Mouse (Mus musculus): ENCODE results near the gene Xpr1.

Gene Xpr1

DNA sequence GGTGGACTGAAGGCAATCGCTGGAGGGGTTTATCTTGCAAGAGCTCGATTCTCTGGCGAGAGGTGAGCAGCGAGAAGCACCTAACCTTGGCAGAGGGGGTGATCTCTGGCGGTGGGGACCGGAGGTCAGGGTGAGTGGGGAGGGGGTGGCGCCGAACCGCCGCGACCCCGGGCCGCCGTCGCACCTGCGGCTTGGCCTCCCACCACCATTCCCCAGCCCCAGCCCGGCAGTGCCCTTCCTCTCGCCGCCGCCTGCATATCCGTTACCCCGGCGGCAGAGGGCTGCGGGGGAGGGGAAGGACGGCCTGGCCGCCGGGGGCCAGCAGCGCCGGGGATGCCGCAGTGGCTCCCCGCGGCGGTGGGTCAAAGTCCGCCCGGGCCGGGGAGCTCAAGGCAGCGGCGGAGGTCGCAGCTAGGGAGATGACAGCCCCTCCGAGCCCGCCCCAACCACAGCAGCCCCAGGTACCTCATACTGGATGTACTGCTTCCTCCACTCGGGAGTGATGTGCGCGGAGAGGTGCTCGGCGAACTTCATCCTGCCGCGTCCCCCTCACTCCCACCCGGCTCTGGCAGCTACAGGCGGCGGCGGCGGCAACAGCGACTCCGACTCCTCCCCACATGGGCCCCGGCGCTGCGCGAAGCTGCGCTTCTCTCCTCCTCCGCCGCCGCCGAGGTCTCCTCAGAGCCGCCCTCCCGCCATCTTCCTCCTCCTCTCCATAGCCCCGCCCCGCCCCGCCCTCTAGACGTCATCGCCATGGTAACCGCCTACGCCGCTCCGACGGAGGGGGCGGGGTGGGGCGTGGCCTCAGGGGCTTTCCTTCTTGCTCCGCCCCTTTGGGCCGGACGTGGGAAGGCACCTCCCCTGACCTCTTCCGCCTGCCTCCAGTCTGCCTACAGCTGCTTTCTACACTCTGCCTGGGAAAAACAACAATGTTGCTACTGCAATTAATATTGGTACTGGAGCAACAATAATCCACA, at the start of gene Xpr1:
Gene Xpr1, minus strand, starts transcription at position 715 of the 977 bp plus-strand sequence.
- DNase-seq (ENCODE audit: low spot score in 2 of 2) = peak; percentile 90 to 94

DNA sequence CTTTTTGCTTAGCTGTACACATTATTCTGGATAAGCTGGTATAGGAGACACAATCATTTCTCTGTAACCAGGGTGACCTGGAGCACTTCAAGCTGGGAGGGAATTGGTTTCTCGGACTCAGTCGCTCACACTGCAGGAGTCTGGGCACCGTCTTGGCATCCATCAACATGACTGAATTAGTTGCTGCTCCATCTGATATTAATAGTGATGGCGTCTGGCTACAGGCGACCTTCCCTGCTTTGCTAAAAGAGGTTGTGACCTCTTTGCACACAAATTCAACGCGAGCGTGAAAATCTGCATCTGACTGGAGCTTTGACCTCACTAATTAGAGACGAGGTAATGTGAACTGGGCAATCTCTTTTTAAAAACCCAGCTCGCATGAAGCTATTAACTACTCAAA, 46.2 kb upstream of the Xpr1 start:
- no peak for DNase-seq (ENCODE audit: low spot score in 2 of 2)

- DNase-seq (ENCODE audit: low spot score in 2 of 2) = no peak
Measured at GRCm38 (mm10) chr1:155462582-155462981, 45.4 kb upstream of the Xpr1 start.

DNA sequence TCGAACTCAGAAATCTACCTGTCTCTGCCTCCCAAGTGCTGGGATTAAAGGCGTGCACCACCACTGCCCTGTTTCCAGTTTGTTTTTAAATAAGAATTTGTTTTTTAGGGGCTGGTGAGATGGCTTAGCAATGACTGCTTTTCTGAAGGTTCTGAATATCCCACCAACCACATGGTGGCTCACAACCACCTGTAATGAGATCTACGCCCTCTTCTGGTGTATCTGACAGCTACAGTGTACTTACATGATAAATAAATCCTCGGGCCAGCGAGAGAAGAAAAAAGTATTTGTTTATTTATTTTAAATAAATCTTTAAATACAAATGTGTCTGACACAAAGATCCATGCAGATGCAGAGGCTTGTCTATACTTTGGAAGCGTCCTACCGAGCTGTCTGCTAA, 40.3 kb upstream of the Xpr1 start:
- no peak for DNase-seq (ENCODE audit: low spot score in 2 of 2)

GRCm38 (mm10) chr1:155453180-155453579, 36.0 kb upstream of the Xpr1 start:
- no peak for DNase-seq (ENCODE audit: low spot score in 2 of 2)

DNA sequence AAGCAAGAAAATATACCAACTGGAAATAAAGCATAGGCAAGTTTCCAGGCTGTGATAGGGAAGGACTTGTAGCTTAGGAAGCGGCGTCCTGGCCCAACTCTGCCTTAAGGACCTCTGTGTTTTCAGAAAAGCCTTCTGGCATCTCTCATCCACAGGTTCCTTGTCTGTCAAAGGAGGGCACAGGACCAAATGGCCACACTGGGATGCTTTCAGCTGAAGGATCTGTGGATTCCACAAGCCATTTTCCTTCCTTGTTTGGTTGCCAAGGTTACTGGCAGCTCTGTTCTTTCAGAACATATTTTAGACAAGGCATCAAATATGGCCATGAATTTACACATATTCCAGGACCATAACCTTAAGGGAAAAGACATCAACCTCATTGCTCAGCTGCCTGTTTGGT, 31.7 kb upstream of the Xpr1 start:
- no peak for DNase-seq (ENCODE audit: low spot score in 2 of 2)

DNA sequence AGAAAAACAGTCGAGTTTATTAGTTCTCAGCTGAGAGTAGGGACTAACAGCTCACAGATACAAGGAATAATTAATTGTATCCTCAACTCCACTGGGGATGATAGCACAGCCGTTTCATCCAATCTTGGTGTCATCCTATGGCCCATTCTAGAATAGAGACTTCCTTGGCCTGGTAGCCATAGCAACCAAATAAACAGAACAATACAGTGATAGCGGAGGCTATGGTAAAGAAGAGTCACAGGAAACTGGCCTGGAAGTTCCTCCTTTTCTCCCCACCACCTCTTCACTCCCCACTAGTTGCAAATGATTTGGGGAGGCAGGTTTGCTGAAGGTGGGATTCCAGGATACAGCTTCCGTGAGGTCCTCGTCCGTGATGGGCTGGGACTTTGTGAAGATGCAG, 30.1 kb upstream of the Xpr1 start:
- DNase-seq (ENCODE audit: low spot score in 2 of 2) = no peak

GRCm38 (mm10) chr1:155443115-155443514, 25.9 kb upstream of the Xpr1 start:
- DNase-seq (ENCODE audit: low spot score in 2 of 2) = no peak

DNA sequence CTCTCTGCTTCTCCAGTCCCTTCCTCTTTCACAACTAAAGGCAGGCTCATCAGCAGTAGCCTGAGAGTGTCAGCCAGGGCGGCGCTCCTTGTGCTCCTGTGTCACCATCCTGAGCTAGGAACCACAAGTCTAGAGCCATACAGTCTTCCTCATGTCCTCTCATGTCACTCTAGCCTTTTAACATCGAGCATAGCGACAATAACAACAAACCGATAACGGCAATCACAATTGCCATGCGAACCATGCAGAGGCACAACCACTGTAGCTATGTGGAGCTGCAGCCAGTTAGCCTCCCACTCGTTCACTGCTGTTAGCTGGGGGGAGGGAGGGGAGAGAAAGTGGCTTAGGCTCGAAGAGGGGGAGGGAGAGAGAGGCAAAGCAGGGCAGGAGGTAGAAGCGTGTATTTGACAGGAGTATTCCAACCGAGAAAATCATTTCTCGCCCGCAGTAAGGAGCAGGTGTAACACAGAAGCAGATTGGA, 25.3 kb upstream of the Xpr1 start:
- DNase-seq (ENCODE audit: low spot score in 2 of 2) = no peak

DNA sequence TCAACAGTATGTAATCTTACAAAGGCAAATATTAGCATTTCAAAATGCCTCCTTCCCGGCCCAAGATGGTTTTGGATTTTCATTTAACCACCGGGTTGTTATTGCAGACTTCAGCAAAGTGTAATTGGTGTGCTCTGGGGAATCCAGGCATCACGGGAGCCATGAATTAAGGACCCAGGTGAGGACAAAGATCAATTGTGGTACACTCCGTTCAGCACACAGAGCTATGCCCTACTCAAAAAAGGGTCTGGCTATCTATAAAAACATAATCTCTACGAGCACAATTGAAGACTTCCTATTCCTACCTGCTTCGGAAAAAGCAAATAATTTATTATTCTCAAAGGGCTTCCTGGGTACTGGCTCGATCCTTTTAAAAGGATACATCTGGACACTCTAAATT, 22.3 kb upstream of the Xpr1 start:
- DNase-seq (ENCODE audit: low spot score in 2 of 2) = no peak

GRCm38 (mm10) chr1:155438525-155438924, 21.3 kb upstream of the Xpr1 start:
- DNase-seq (ENCODE audit: low spot score in 2 of 2) = no peak

- no peak for DNase-seq (ENCODE audit: low spot score in 2 of 2)
Measured at GRCm38 (mm10) chr1:155429304-155429703, 12.1 kb upstream of the Xpr1 start.

DNA sequence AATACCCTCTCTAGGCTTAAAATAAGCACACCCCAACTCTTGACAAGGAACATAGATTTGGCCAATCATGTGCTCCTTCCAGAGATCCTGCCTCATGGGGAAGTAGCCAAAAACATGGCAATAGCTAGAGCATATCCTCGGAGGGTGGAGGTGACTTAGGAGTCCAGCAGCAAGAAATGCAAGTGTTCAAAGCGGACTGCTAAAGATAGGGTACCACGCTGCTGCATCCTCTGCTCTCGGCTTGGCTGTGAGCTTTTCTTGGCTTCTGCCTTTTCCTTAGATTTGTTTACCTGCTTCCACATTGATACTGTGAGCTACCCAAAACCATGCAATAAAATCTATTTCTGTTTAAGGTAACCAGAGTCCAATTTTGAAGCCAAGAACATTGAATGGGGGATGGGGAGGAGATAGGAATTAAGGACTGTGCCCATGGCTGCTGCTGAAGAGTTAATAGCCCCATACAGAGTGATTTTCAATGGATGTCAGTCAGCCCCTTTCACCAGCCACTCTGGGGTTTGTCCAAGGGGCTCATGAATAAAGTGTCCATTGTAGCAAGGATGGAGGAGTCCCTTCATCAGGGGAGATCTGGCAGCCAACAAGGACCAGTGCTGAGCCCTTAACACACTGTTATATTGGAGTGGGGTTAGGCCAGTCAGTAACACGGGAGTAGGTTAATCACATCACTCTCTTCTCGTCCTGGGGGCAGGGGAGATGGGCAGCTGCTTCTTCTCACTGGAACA, 10.1 kb upstream of the Xpr1 start:
- DNase-seq (ENCODE audit: low spot score in 2 of 2) = no peak

GRCm38 (mm10) chr1:155425743-155426315, 8.6 kb upstream of the Xpr1 start:
- peak in 1 of 2 experiments; percentile 6 for DNase-seq (ENCODE audit: low spot score in 2 of 2)

DNA sequence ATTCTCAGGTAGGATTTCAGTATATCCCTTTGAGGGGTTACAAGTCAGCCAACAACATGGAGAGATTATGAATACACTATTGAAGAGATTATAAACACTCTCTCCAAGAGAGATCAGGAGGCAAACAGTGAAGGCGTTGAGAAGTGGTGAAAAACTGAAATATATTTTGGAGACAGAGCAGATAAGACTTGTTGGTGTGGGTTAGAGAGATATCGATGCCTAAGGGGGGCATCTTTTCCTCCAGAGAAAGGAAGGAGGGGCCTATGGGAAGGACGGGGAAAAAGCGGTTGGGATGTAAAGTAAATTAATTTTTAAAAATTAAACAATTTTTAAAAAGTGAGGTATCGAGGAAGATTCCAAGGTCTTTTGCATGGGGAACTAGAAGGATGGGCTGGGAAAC, 8.1 kb upstream of the Xpr1 start:
- no peak for DNase-seq (ENCODE audit: low spot score in 2 of 2)

GRCm38 (mm10) chr1:155423801-155424200, 6.6 kb upstream of the Xpr1 start:
- DNase-seq (ENCODE audit: low spot score in 2 of 2) = no peak

DNA sequence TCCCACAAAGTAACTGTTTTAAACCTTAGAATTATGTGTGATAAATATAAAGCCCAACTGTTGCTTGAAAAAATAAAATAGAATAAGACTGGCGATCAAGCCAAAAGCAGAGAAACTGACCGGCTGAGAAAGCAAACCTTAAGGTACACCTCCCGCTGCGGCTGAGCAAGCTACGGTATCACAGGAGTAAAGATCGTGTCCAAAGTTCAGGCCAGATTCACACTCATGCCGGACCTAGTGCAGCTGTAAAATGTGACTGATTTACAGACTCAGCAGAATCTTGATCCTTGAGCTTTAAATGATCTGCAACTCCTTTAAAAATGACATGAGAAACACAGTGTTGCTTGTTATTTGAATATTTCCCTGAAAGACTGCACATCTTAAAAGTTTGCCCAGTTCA, 4.8 kb upstream of the Xpr1 start:
- DNase-seq (ENCODE audit: low spot score in 2 of 2) = no peak

GRCm38 (mm10) chr1:155416147-155416700, 991 bp downstream of the Xpr1 start:
- DNase-seq (ENCODE audit: low spot score in 2 of 2) = no peak

GRCm38 (mm10) chr1:155415421-155415820, 1.8 kb downstream of the Xpr1 start:
- DNase-seq (ENCODE audit: low spot score in 2 of 2) = no peak

DNA sequence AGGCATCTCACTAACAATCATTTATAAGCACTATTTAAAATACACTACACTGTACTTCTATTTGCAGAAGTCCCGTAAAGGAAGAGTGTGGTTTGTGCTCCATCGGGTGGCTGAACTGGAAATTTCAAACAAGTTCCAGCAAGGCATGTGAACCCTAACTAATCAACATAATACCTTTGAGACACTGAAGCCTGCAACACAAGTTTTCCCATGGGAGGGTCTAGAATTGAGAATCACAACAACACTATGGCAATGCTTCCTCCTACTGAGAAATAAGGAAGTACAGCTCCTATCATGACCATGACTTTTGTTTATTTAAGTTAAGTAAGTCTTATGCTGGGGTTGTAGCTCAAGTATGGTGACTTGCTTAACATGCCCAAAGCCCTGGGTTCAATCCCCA, 4.5 kb downstream of the Xpr1 start:
- DNase-seq (ENCODE audit: low spot score in 2 of 2) = peak; percentile 42 to 58

DNA sequence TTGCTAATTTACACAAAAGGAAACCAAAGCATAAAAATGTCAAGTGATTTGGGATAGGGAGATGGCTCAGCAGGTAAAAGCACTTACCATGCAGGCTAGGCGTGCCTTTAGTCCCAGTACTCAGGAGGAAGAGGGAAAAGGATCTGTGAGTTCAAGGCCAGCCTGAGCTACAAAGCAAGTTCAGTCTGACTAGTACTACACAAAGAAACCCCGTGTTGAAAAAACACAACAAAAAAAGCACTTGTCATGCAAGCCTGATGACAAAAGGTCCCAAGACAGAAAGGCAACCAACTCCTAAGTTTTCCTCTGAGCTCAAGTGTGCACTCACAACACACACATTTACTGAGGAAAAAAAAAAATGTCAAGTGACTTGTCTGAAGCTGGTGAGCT, 8.6 kb downstream of the Xpr1 start:
- no peak for DNase-seq (ENCODE audit: low spot score in 2 of 2)
